Mouse (Mus musculus) G1E (cell line): ENCODE data around the gene Ovca2.

Experiments used
- CTCF ChIP-seq: IDR thresholded peaks from 2 replicates; pipeline ENCODE4 v1.5.1; 2012; ENCODE audit warnings: low read depth, low read length, inconsistent platforms, mixed read lengths
- GATA1 ChIP-seq: IDR thresholded peaks from 2 replicates; pipeline ENCODE4 v1.6.1; 2012; ENCODE audit warnings: borderline replicate concordance, low read length, inconsistent platforms, mixed read lengths

DNA sequence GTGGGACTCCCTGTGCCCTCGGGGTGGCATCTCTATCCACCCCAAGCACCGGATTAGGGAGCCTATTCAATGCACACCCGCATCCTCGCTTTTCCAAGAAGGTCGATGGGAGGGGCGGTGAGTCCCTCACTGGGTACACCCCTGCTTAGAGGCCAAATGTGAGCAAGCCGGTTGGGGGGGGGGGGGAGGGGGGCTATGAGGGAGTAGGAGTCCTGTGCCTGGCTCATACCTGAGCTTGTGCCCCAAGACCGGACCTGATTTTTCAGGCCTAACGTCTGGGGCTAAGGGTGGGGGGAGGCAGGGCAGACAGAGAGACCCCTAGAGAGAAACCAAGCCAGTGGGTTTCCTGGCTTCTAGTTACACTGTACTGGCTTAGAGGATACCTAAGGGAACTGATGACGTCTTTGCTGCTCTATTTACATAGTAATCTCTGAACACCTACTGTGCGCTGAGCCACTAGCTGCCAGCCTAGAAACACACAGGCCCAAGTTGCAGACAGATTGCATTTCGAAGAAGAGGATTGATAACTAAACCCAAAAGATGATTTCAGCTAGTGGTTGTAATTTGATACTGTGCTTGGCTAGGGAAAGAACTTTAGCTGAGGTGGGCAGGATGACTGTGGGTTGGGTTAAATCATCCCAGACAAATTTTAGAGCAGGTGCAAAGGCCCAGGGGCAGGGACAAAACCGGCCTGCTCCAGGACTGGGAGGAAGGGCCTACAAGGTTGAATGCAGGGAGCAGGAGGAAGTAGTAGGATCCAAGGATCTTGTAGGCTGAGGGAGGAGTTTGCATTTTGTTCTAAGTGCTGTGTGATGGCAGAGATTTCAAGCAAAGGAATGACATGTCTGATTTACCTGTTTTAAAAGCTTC is 35.7 kb upstream of the Ovca2 start:
- TF ChIP-seq GATA1 (no peak), CTCF (no peak)
